Mouse (Mus musculus) cerebellum, postnatal 10 days (tissue): ENCODE measurements at regions not wholly inside any gene's neighbourhood (a gene's known extent, or its start where the extent isn't known, plus 50 kb on each side); places are given as distances from the start of the nearest gene placed in this dataset.

Experiments used
- DNase-seq, 2 experiments: peaks; one replicate each; pipeline ENCODE4 v3.0.0; 2021; ENCODE audit warnings: mixed read lengths in 2 of 2

DNA sequence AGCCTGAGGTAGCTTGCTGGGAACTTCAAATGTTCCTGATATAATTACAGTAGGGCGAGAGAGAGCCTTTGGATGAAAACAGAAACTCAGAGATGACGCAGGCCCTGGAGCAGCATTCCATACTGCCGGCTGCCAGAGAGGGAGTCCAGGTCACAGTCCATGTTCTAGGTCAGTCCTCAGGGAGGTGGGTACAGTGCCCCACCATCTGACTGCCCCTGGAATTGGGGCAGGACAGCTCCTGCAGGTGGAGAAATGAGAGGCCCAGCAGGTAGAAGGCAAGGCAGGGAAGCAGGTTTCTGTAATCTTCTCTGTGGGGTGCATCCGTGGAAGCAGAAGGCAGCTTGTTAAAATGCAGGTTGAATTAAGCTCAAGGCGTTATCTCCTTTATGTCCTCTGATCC lies 94.5 kb upstream of the 4930596D02Rik start:
- peak; percentile 8 to 20 for DNase-seq

GRCm38 (mm10) chr14:35884658-35885273 lies 73.0 kb upstream of the 4930596D02Rik start:
- DNase-seq: peak; percentile 77 to 82

- DNase-seq: no peak
Measured at GRCm38 (mm10) chr14:35874265-35874664, 62.5 kb upstream of the 4930596D02Rik start.
